Mouse (Mus musculus): ENCODE data around the gene Abracl. TPM values are rescaled to one million over a fixed set of nuclear protein-coding genes. Genes with fewer than 3 reads are reported as not detected.
A peak's percentile ranks its signal among the peaks of the same experiment; 100 is the strongest.

Gene Abracl
- polyA plus RNA-seq, 1 experiment from 2014 or later, result 282 TPM

DNA sequence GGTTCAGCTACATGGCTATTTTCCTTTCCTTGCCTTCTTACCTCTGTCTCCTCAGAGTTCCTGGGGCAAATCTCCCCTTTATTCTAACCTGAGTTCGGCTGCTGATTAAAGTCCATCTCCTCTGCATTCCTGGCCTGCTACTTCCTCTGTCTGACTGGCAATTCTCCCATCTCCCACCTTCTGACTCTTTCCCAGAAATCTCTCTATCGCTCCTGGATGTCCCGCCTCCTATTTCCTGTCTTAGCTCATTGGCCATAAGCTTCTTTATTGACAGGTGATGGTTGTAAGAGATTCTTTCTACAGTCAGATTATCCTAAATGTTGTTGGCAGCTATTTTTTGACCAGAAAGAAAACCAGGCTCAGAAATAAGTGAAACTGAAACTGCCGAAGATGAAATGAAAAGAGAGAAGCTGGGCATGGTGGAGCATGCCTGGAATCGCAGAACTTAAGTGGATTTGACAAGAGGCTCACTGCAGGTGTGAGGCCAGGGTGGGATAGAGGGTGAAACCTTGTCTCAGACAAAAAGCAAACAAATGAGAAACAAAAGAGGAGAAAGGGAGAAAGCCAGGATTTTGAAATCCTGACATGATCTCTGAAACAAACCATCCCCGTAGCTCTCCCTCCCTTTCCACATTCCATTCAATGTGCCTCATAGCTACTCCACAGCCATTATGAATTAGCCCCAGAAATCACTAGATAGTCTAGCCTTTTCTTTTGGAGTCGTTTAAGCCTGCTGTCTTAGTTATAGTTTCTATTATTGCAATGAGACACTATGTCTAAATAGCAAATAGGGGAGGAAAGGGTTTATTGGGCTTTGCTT is 17.7 kb downstream of the Abracl start:
- Histone ChIP-seq H3K4me2 (replicated peaks; ENCODE audit: low read depth) (peak overlapping the region; percentile 6; the same call in 1 of the 2 replicates), H3K4me1 (replicated peaks; ENCODE audit: control insufficient read depth, insufficient read depth) (no peaks in the 10 kb centered on the region), H3K9ac (ENCODE audit: low read length) (no peak overlapping the region), H3K4me3 (ENCODE audit: low read depth, low read length) (no peak overlapping the region), H3K27ac (replicated peaks) (peak overlapping the region; percentile 65), H3K9me3 (ENCODE audit: control insufficient read depth, low read length) (no peaks in the 10 kb centered on the region), H3K27me3 (ENCODE audit: control insufficient read depth, insufficient read depth, low read length) (no peaks in the 10 kb centered on the region), H3K36me3 (ENCODE audit: control insufficient read depth, insufficient read depth, low read length) (no peaks in the 10 kb centered on the region; the same call in 1 of the 2 replicates)
- no peak for DNase-seq (ENCODE audit: low spot score)
- ATAC-seq (ENCODE audit: low FRiP score, low TSS enrichment), result no peak; the same call in 1 of the 2 replicates
- TF ChIP-seq CTCF (IDR thresholded peaks at IDR 0.05; ENCODE audit: low read depth) (no peak), EP300 (optimal IDR thresholded peaks at IDR 0.05) (no peak)
- WGBS, result 52% methylated on average over 7 of the region's 7 CpGs

DNA sequence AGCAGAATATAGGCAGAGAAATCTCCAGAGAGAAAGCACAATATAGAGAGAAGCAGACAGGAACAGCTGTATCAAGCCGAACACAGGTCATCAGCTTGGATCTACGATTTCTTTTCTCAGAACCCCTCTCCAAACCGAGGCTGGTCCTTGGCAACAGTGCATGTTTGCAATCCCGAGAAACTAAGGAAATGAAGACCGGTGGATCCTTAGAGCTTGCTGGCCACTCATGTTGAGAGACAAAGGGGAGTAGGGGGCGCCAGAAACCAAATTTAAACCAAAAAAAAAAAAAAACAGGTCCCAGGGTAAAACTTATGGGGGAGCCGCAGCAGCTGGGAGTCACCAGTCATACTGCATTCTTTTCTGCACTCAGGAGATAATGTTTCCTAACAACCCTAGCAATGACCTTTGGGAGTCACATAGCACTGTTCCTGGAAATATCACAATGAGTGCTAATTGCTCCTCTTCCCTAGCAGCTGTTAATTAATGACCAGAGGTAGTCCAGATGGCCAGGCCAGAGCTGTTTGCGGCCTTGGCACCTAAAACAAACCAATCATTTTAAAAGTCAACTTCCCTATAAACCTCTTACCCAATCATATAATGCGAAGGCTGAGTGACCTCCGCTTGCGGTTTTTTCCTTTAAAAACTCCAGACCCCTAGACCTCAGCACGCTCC is 19.0 kb downstream of the Abracl start:
- ATAC-seq (ENCODE audit: low FRiP score, low TSS enrichment) (no peak), DNase-seq (ENCODE audit: low spot score) (no peak)
- H3K4me3 ChIP-seq (ENCODE audit: low read depth, low read length), result no peak overlapping the region
- no peaks in the 10 kb centered on the region for H3K4me1 ChIP-seq (replicated peaks; ENCODE audit: control insufficient read depth, insufficient read depth)
- H3K9ac ChIP-seq (ENCODE audit: low read length), result no peak overlapping the region
- no peaks in the 10 kb centered on the region for H3K36me3 ChIP-seq (ENCODE audit: control insufficient read depth, insufficient read depth, low read length)
- TF ChIP-seq EP300 (optimal IDR thresholded peaks at IDR 0.05) (no peak), CTCF (IDR thresholded peaks at IDR 0.05; ENCODE audit: low read depth) (no peak)
- WGBS, result 81% methylated on average over 12 of the region's 12 CpGs
- H3K9me3 ChIP-seq (ENCODE audit: control insufficient read depth, low read length), result no peaks in the 10 kb centered on the region
- H3K4me2 ChIP-seq (replicated peaks; ENCODE audit: low read depth), result no peak overlapping the region
- H3K27ac ChIP-seq (replicated peaks), result no peak overlapping the region
- H3K27me3 ChIP-seq (ENCODE audit: control insufficient read depth, insufficient read depth, low read length), result no peaks in the 10 kb centered on the region

DNA sequence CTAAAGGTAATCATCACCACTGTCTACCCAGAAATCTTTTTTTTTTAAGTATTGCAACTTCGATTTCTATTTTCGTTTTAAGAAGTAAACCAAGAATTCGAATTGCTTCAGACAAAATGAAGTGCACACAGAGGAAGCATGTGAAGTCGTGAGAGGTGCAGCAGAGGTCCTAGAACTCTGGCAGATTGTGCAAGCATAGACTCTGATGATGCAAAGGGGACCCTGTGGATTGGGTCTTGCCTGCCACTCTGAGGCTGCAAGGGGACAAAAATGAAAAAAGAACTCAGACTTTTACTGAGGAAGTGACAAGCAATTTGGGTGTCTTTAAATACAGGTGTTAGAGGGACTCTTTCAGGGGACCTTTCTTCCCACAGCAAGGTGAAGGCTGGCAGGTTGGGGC is 32.5 kb downstream of the Abracl start:
- Histone ChIP-seq H3K9me3 (ENCODE audit: control insufficient read depth, low read length) (no peaks in the 10 kb centered on the region), H3K36me3 (ENCODE audit: control insufficient read depth, insufficient read depth, low read length) (no peaks in the 10 kb centered on the region), H3K4me1 (replicated peaks; ENCODE audit: control insufficient read depth, insufficient read depth) (no peaks in the 10 kb centered on the region), H3K27ac (replicated peaks) (no peak overlapping the region), H3K9ac (ENCODE audit: low read length) (no peak overlapping the region), H3K27me3 (ENCODE audit: control insufficient read depth, insufficient read depth, low read length) (no peaks in the 10 kb centered on the region), H3K4me3 (ENCODE audit: low read depth, low read length) (no peak overlapping the region), H3K4me2 (replicated peaks; ENCODE audit: low read depth) (no peak overlapping the region)
- 79% methylated on average over 4 of the region's 4 CpGs for WGBS
- no peak for ATAC-seq (ENCODE audit: low FRiP score, low TSS enrichment)
- no peak for DNase-seq (ENCODE audit: low spot score)
- TF ChIP-seq EP300 (optimal IDR thresholded peaks at IDR 0.05), result no peak
- TF ChIP-seq CTCF (IDR thresholded peaks at IDR 0.05; ENCODE audit: low read depth), result no peak

DNA sequence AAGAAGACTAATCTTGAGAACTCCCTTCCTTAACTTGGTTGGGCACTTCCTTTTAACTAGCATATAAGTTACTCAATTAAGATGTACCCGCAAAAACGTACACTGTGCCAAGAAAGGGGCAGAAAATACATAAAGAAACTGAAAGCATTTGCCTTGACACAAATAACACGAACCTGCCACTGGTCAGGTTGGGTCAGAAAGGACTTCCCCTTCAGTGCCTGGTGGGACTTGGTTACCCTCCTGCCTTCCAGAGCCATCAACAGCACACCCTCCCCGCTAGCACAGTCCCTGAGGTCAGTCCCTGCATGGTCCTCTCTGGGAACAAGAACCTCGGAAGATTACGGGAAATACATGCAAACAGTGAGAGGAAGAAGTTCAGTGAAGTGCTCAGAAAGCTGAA is 34.0 kb downstream of the Abracl start:
- Histone ChIP-seq H3K36me3 (ENCODE audit: control insufficient read depth, insufficient read depth, low read length) (no peaks in the 10 kb centered on the region), H3K4me2 (replicated peaks; ENCODE audit: low read depth) (no peak overlapping the region), H3K9ac (ENCODE audit: low read length) (no peak overlapping the region), H3K27ac (replicated peaks) (no peak overlapping the region), H3K4me1 (replicated peaks; ENCODE audit: control insufficient read depth, insufficient read depth) (no peaks in the 10 kb centered on the region), H3K4me3 (ENCODE audit: low read depth, low read length) (no peak overlapping the region), H3K27me3 (ENCODE audit: control insufficient read depth, insufficient read depth, low read length) (no peaks in the 10 kb centered on the region), H3K9me3 (ENCODE audit: control insufficient read depth, low read length) (no peaks in the 10 kb centered on the region)
- no peak for DNase-seq (ENCODE audit: low spot score)
- TF ChIP-seq EP300 (optimal IDR thresholded peaks at IDR 0.05) (no peak), CTCF (IDR thresholded peaks at IDR 0.05; ENCODE audit: low read depth) (no peak)
- WGBS, result 60% methylated on average over 6 of the region's 6 CpGs
- no peak for ATAC-seq (ENCODE audit: low FRiP score, low TSS enrichment)

DNA sequence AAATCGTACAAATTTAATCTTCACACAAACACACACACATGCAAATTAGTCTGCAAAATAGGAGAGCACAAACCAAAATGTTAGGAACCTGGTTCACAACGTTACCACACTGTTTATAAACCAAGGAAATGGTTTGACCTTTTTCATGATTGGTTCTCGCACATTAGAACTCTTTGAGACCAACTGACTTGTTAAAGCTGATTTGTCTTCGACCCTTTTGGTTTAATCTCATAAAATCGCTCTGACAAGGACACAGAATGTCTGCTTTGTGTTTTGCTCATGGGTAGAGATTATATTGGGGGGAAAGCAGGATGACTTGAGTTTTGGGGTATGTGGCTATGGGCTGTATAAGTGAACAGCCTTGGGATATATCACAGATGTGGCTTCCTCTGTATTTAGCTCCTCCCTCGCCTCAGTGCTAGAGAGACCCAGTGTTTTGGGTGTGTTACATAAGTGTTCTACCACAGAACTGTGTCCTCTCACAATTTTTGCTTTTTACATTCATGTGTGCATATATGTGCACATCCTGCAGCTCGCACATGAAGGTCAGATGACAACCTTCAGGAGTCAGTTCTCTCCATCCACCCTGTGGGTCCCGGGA is 35.2 kb downstream of the Abracl start:
- no peaks in the 10 kb centered on the region for H3K4me1 ChIP-seq (replicated peaks; ENCODE audit: control insufficient read depth, insufficient read depth)
- no peak overlapping the region for H3K9ac ChIP-seq (ENCODE audit: low read length)
- H3K27me3 ChIP-seq (ENCODE audit: control insufficient read depth, insufficient read depth, low read length), result no peaks in the 10 kb centered on the region
- WGBS, result 80% methylated on average over 8 of the region's 8 CpGs
- ATAC-seq (ENCODE audit: low FRiP score, low TSS enrichment), result no peak
- no peaks in the 10 kb centered on the region for H3K36me3 ChIP-seq (ENCODE audit: control insufficient read depth, insufficient read depth, low read length)
- DNase-seq (ENCODE audit: low spot score), result no peak
- H3K4me3 ChIP-seq (ENCODE audit: low read depth, low read length), result no peak overlapping the region
- H3K27ac ChIP-seq (replicated peaks), result no peak overlapping the region
- no peaks in the 10 kb centered on the region for H3K9me3 ChIP-seq (ENCODE audit: control insufficient read depth, low read length)
- no peak overlapping the region for H3K4me2 ChIP-seq (replicated peaks; ENCODE audit: low read depth)
- TF ChIP-seq CTCF (IDR thresholded peaks at IDR 0.05; ENCODE audit: low read depth), result no peak
- no peak for TF ChIP-seq EP300 (optimal IDR thresholded peaks at IDR 0.05)

All from stomach, postnatal 0 days (tissue).